Mouse (Mus musculus): Measurements from ENCODE around the gene Olfr945.

The Olfr945 gene

GRCm38 (mm10) chr9:39276718-39277117, at the start of gene Olfr945:
TSS of gene Olfr945 (minus strand) at chr9:39276818.
- no peak for DNase-seq

GRCm38 (mm10) chr9:39325945-39326344, 49.3 kb upstream of the Olfr945 start, which contains the start of gene Olfr948:
TSS of gene Olfr948 (minus strand) at chr9:39326045.
- no peak for DNase-seq

DNA sequence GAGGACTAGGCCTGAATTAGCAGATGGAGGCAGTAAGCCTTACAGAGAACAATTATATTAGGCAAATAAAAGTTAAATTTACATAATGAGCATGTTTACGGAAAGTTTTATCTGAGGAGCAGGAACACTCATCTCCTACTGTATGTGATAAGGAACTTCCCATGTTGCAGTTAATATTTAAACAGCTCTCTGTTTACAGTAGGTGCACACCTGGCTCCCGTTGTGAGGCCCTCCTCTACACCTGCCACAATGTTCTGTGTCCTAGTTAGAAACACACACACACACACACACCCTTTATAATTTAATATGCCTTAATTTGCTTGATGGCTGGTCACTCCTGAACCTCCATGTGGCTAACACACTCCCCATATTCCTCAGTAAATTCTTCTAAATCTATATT, 10.5 kb upstream of the Olfr945 start:
- no peak for DNase-seq

DNA sequence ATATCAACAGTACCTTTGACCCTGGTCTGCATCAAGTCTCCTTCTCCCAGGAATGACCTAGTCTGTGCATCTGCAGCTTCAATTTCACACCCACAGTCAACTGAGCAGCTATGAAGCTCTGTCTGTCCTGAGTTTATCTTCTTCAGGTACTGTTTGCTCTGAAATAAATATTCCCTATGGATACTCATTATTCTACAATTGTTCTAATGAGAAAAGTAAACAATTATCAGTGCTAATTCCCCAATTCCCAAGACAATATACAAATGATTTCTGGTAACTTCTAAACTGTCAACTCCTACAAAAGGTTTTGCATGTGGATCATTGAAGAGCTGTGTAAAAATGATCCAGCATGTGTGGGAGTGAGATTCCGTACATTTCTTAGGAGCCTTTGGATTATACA, 26.7 kb downstream of the Olfr945 start, which contains the start of gene Olfr1537:
Gene Olfr1537, minus strand, starts transcription at position 101 of the 400 bp plus-strand sequence.
- DNase-seq = no peak
